Mouse (Mus musculus) central nervous system, embryonic 14 days (tissue): ENCODE results near the gene Atrn. TPM values are rescaled to one million over a fixed set of nuclear protein-coding genes. Genes with fewer than 3 reads are reported as not detected.

Experiments used
- polyA plus RNA-seq: library from polyadenylated mRNA; depleted of rRNA; stranded (reverse); fragments of >200 nt; gene quantifications from 2 replicates; pipeline ENCODE4 v1.2.3, GENCODE M21; 2012; rRNA removed

Atrn gene
- polyA plus RNA-seq: 25.7 and 26.7 TPM in 2 replicates

DNA sequence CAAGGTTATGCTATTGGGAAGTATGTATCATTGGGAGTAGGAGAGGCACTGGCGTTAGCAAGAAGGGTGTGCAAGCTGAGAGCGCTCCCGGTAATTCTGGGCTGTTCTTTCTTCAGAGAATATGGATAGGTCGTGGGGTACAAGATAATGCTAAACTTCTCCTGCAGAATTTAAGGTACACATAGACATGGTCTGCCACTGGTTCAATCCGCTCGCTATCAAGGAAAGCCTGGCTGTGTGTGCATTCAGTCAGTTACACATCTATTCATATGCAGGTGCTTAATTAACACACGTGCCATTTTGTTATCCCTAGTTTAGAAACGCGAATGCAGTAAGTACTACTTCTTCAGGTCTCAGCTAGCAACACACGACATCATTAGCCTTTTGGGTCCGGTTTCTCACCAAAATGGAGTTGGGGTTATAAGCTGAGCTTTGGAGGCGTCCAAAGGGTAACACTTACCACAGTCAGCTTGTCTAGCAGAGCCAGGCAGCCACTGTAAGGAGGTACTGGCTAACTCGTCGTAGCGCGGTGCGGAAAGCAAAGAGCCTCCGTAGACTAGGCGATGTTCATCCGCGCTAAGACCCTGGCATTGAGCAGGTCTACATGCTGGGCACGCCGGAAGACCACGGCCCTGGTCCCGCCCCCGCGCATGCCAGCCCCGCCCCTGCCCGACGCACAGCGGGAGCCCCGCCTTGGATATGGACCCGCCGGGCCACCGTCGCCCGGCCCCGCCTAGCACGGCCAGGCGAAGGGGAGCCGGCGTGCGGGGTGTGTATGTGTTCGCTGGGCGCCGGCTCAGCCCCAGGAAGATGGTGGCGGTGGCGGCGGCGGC is at the start of gene Atrn, which contains the start of gene 4930402H24Rik:
Gene Atrn, plus strand, starts transcription at position 745 of the 833 bp plus-strand sequence.
Gene 4930402H24Rik, minus strand, starts transcription at position 656 of the 833 bp plus-strand sequence.

GRCm38 (mm10) chr2:131042988-131043387 is 136.7 kb downstream of the Atrn start, which contains the start of gene Gfra4:
Gfra4 (minus strand) TSS chr2:131043088.

DNA sequence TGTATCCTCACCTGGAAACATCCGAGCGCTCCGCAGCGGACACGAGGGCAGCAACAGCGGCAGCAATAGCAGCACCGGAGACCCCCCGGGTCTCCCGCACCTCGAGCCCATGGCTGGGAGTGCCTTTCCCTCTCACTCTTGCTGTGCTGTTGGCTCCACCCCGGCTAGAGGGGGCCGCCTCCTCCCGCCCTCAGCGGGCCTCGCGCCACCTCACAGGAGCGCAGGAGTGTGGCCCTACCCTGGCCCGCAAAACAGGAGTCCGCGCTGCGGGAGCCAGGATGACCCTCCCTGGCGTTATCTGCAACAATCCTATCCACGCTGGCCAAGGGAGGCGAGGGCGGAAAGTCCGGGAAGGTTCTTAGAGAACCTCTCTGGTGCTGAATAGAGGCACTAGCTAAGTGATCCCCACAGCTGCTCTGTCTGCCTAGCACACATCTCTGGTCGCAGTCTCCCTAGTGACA is 157.1 kb downstream of the Atrn start, which contains the start of gene Adam33:
Gene Adam33, minus strand, starts transcription at position 411 of the 461 bp plus-strand sequence.

Other genes with a start within 250 kb of the Atrn start
- 59.0 and 60.2 TPM in 2 replicates for gene Ddrgk1, start 241.8 kb upstream of the Atrn start, polyA plus RNA-seq
- gene Itpa, start 238.9 kb upstream of the Atrn start, polyA plus RNA-seq: 94.1 and 106 TPM in 2 replicates
- 2.5 and 2.6 TPM in 2 replicates for gene Slc4a11, start 209.0 kb upstream of the Atrn start, polyA plus RNA-seq
- gene 4930402H24Rik, start 89 bp upstream of the Atrn start, polyA plus RNA-seq: 67.6 and 71.0 TPM in 2 replicates
- gene Gfra4, start 136.6 kb downstream of the Atrn start, polyA plus RNA-seq: 39.2 and 43.6 TPM in 2 replicates
- gene Adam33, start 157.3 kb downstream of the Atrn start, polyA plus RNA-seq: 5.6 and 16.2 TPM in 2 replicates
- gene Siglec1, start 180.3 kb downstream of the Atrn start, polyA plus RNA-seq: 0.53 and 0.72 TPM in 2 replicates
- gene Hspa12b, start 220.8 kb downstream of the Atrn start, polyA plus RNA-seq: 9.1 and 15.7 TPM in 2 replicates
- not detected in 2 replicates for gene Gm11037, start 227.0 kb downstream of the Atrn start, polyA plus RNA-seq